Mouse (Mus musculus) olfactory bulb, adult 2 months (tissue): ENCODE measurements around the gene Fcrla. TPM values are rescaled to one million over a fixed set of nuclear protein-coding genes. Genes with fewer than 3 reads are reported as not detected.

Experiments
- H3K27ac ChIP-seq: fragments of 200-500 bp; 2 replicates; pipeline ENCODE4 v1.5.1; 2012; ENCODE audit warnings: low read depth, low read length; ENCODE audit not compliant: insufficient read depth
- H3K4me1 ChIP-seq: fragments of 200-500 bp; 2 replicates; pipeline ENCODE4 v1.6.1; 2012; ENCODE audit warnings: low read length; ENCODE audit not compliant: control insufficient read depth, insufficient read depth
- H3K4me3 ChIP-seq: fragments of 200-500 bp; 2 replicates; pipeline ENCODE4 v1.5.1; 2012; ENCODE audit warnings: mild to moderate bottlenecking, low read depth, low read length, moderate library complexity; ENCODE audit not compliant: insufficient read depth
- CTCF ChIP-seq: fragments of 200-500 bp; IDR thresholded peaks from 2 replicates; pipeline ENCODE4 v1.5.1; 2012; ENCODE audit warnings: low read depth, mild to moderate bottlenecking, low read length, moderate library complexity; ENCODE audit not compliant: insufficient read depth
- POLR2A ChIP-seq: fragments of 200-500 bp; IDR thresholded peaks from 2 replicates; pipeline ENCODE4 v1.6.1; 2012; ENCODE audit warnings: mild to moderate bottlenecking, low read depth, low read length, moderate library complexity; ENCODE audit not compliant: insufficient read depth
- WGBS: fragments of 180-500 bp; shearing (Covaris S2); methylation state at CpG from one replicate; pipeline ENCODE4 v1.1.7; 2018; 5-methylcytosine and 5-hydroxymethylcytosine counted together
- polyA plus RNA-seq: library from polyadenylated mRNA; stranded (reverse); fragments of >200 nt; gene quantifications from 2 replicates; pipeline ENCODE4 v1.2.4, GENCODE M21; 2012; ENCODE audit warnings: low replicate concordance; ENCODE audit not compliant: missing spikeins, insufficient read depth, insufficient read length

Gene Fcrla
- polyA plus RNA-seq, 1 experiment: not detected

DNA sequence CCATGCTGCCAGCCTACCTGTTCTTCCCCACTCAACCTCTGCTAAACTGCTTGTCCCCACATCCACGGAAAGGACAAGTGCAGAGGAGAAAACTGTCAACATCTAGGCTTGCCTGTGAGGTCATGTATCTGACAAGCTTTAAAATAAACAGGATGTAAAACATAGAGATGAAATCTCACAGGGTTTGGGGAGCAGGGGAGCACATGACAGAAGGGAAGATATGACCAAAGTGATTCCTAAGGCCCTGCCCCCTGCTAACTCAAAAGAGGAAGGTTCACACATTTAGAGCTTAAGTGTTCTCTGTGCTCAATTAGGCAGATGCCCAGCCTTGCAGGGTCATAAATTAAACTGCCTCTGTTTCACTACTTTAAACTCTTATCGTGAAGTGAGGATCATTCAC lies 7.0 kb upstream of the Fcrla start:
- Histone ChIP-seq H3K27ac (no peak overlapping the region), H3K4me1 (no peaks in the 10 kb centered on the region), H3K4me3 (no peak overlapping the region)
- WGBS: 80% methylated on average over 2 of the region's 2 CpGs
- TF ChIP-seq CTCF (no peak), POLR2A (no peak)

DNA sequence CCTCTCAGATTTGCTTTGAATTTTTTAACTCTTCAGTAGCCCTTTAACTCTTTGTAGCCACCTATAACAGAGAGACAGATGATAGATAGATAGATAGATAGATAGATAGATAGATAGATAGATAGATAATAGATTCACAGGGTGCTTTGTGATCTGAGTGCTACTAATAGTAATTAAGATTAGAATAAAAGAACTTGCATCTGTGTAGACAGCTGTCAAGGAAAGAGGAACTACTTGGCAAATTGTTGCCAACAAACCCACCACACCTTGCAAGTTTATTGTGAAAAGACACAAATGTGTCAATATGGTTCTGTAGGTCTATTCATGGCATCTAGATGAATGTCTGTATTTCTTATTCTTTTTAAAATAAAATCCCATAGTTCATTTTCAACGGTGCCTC lies 6.6 kb upstream of the Fcrla start:
- Histone ChIP-seq H3K4me3 (no peak overlapping the region), H3K4me1 (no peaks in the 10 kb centered on the region), H3K27ac (no peak overlapping the region)
- 85% methylated on average over 1 of the region's 1 CpGs for WGBS
- TF ChIP-seq POLR2A (no peak), CTCF (no peak)

DNA sequence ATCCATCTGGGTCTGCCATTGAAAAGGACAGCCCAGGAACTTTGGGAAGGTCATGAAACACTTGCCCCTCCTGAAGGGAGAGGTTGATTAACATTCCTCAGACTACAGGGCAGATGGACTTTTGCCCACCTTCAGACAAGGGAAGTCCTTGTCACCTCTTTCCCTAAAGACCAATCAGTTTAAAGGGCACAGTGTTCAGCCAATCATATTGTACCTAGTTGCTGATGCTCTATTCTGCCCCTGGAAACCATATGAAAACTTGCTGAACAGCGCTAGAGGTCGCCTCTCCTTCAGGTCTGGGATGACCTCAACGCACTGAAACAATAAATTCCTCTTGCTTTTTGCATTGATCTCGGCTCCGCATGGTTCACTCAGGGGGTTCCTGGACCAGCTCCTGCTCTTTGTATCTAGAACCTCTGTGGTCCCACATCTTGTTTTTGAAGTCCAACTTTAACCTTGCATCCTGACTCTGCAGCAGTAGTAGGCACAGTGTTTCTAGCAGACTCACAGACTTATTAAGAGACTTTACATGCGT lies 6.1 kb upstream of the Fcrla start:
- Histone ChIP-seq H3K4me1 (no peaks in the 10 kb centered on the region), H3K27ac (no peak overlapping the region), H3K4me3 (no peak overlapping the region)
- whole genome bisulfite sequencing: 69% methylated on average over 6 of the region's 6 CpGs
- TF ChIP-seq POLR2A: no peak
- no peak for TF ChIP-seq CTCF

DNA sequence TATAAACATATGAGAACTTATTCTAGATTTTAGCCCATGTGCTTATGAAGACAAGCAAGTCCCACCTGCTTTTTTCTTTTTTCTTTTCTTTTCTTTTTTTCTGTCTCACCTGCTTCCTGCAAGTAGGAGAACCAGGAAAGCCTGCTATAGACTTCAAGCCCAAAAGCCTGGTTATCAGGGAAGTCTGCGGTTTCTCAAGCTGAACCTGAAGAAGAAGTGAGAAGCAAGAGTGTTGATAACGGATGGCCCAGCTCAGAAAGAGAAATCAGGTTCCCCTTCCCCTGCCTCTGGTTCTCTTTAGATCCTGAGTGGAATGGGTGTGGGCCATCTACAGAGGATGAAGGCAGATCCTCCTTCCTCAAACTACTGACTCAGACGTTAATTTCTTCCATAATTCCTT lies 4.7 kb upstream of the Fcrla start:
- no peaks in the 10 kb centered on the region for H3K4me1 ChIP-seq
- WGBS: 82% methylated on average over 3 of the region's 3 CpGs

DNA sequence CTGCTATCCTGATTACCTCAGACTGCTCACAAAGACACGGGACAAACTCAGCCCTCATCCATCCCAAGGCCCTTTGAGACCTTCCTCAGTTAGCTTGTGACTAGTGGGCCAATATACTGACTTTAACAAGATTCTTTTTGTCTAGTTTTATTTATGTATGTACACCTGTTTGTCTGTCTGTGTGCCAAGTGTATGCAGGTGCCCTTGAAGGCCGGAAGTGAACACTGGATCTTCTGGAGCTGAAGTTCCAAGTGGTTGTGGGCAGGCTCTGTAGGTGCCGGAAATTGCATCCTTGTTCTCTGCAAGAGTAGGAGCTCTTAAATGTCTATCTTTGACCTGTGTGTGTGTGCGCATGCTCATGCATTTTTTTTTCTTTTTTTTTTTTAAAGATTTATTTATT lies 1.9 kb upstream of the Fcrla start:
- 89% methylated on average over 4 of the region's 4 CpGs for WGBS
- no peaks in the 10 kb centered on the region for H3K4me1 ChIP-seq

More for the DNA sequence above, 4.7 kb upstream of the Fcrla start:
- Histone ChIP-seq H3K27ac (no peak overlapping the region), H3K4me3 (no peak overlapping the region)
- TF ChIP-seq POLR2A: no peak
- no peak for TF ChIP-seq CTCF

DNA sequence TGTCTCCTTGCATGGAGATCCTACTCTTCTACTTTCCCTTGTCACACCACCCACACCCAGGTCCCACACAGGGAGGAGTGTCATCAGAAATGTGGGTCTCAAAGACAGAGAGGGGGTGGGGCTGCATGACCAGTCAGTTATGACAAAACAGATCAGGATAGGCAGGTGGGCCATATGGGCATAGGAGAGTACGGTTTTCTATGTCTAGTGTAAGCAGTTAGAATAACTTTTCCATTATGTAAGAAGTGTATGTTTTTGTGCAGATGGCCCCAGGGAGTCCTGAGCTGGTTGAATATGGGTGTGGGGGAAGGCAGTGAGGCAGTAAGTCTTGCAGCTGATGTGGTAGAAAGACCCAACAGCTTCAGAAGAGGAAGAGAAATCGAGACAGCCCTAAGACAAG lies 1.1 kb upstream of the Fcrla start:
- H3K4me3 ChIP-seq: no peak overlapping the region

More for the DNA sequence above, 1.9 kb upstream of the Fcrla start:
- Histone ChIP-seq H3K27ac (no peak overlapping the region), H3K4me3 (no peak overlapping the region)
- no peak for TF ChIP-seq CTCF
- no peak for TF ChIP-seq POLR2A

DNA sequence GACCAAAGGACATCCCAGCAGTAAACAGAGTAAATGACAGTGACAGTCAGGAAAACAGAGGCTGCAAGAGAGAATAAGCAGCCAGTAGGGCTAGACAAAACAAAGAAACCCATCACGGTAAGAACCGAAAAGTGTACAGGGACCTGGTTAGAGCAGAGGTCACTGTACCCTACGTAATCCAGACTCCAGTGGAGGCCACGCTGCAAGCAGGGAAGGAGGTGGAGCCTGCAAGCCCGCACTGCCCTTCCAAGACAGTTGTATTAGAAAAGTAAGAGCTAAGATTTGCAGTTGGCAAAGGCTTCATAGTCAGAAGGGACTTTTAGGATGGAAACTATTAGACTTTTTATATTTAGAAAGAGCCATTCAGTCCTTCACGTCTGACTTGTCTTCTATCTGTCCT lies 442 bp downstream of the Fcrla start:
- Histone ChIP-seq H3K4me1 (no peaks in the 10 kb centered on the region), H3K27ac (no peak overlapping the region), H3K4me3 (no peak overlapping the region)
- WGBS: 56% methylated on average over 6 of the region's 6 CpGs
- TF ChIP-seq POLR2A (no peak), CTCF (no peak)

More for the DNA sequence above, 1.1 kb upstream of the Fcrla start:
- WGBS: 51% methylated on average over 2 of the region's 2 CpGs
- H3K4me1 ChIP-seq: no peaks in the 10 kb centered on the region
- no peak overlapping the region for H3K27ac ChIP-seq
- TF ChIP-seq POLR2A (no peak), CTCF (no peak)

DNA sequence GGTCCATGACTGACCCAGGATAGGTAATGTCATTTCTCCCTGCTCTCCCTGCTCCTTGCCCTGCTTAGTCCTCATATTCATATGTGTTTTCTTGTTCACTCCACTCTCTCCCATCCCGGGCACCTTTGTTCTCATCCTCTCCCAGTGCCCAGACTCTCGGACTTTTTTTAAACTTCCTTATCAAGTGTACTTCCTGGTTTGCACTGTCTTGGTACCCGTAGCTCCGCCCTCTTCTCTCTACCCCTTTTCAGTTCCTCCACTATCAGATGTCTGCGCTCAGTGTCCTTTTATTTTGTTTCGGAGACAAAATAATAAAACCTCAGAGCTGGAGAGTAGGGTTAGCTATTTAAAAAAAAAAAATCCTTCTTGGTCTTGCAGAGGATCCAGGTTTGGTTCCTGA lies 2.9 kb downstream of the Fcrla start:
- no peak overlapping the region for H3K27ac ChIP-seq
- 76% methylated on average over 6 of the region's 6 CpGs for WGBS
- TF ChIP-seq CTCF (no peak), POLR2A (no peak)
- no peak overlapping the region for H3K4me3 ChIP-seq
- no peaks in the 10 kb centered on the region for H3K4me1 ChIP-seq

DNA sequence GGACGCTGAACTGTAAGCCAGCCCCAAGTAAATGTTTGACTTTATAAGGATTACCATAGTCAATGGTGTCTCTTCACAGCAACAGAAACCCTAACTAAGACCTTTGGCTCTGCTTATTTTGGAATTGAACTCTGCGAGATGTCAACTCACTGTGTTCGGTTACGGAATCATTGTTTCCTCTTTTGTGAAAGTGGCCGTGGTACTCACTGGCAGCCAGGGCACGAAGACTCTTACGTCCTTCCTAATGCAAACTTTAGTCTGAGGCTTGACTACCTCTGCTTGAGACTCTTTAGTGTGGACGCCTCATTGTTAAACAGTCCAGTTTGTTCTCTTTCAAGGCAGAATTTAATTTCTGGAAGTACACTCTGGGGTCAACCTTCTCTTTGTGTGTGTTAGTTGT lies 8.1 kb downstream of the Fcrla start:
- WGBS: 96% methylated on average over 8 of the region's 8 CpGs
- no peak overlapping the region for H3K27ac ChIP-seq
- no peaks in the 10 kb centered on the region for H3K4me1 ChIP-seq
- TF ChIP-seq CTCF: no peak
- no peak for TF ChIP-seq POLR2A
- H3K4me3 ChIP-seq: no peak overlapping the region

DNA sequence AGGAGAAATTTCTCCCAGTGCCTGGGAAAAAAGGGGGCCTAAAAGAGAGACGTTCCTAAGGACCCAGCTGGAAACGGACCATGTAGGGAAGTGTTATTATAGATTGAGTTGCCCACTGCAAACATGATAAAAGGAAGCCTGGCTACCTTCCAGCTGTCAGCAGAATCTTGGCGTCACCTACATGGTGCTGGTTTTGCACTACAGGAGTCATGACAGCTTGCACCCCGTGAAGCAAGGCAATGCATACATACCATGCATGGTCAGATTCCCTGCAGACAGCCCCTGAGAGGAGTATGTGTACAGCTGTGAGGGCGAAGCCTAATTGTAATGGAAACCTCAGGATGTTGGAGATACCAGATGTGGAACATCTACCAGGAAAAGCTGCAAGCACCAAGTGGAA lies 11.7 kb downstream of the Fcrla start:
- TF ChIP-seq CTCF (no peak), POLR2A (no peak)
- H3K4me3 ChIP-seq: no peak overlapping the region
- no peak overlapping the region for H3K27ac ChIP-seq
- no peaks in the 10 kb centered on the region for H3K4me1 ChIP-seq
- 57% methylated on average over 5 of the region's 5 CpGs for WGBS
